Mouse (Mus musculus) liver, postnatal 0 days (tissue): ENCODE data around the gene Leo1. TPM values are rescaled to one million over a fixed set of nuclear protein-coding genes. Genes with fewer than 3 reads are reported as not detected.
"Not testable (repeated sequence)": the region's sequence is repeated elsewhere in the genome, so short reads cannot be mapped to it uniquely, and the experiment has no call there.

Experiments
- ATAC-seq: fragments of 200-750 bp; cut with Nextera tagmentation; 2 replicates; pipeline ENCODE4 v1.8.0; 2017; ENCODE audit warnings: mild to moderate bottlenecking, moderate library complexity
- DNase-seq: peaks from one replicate; pipeline ENCODE4 v3.0.0-alpha.2; 2016
- H3K27ac ChIP-seq: fragments of 300-500 bp; sonication (generic); 2 replicates; pipeline ENCODE4 v1.5.1; 2014; ENCODE audit warnings: antibody characterized with exemption, moderate library complexity, mild to moderate bottlenecking, low read depth
- H3K27me3 ChIP-seq: fragments of 300-500 bp; sonication (generic); 2 replicates; pipeline ENCODE4 v1.6.1; 2014; ENCODE audit warnings: low read length, control low read depth, mixed read lengths; ENCODE audit not compliant: insufficient read depth
- H3K36me3 ChIP-seq: fragments of 300-500 bp; sonication (generic); replicated peaks from 2 replicates; pipeline ENCODE4 v1.6.1; 2014; ENCODE audit warnings: mild to moderate bottlenecking, control low read depth, low read length, moderate library complexity, mixed read lengths; ENCODE audit not compliant: insufficient read depth
- H3K4me1 ChIP-seq: fragments of 300-500 bp; sonication (generic); 2 replicates; pipeline ENCODE4 v1.6.1; 2014; ENCODE audit warnings: antibody characterized with exemption, mild to moderate bottlenecking, control low read depth; ENCODE audit not compliant: insufficient read depth
- H3K4me2 ChIP-seq: fragments of 300-500 bp; sonication (generic); 2 replicates; pipeline ENCODE4 v1.6.1; 2014; ENCODE audit warnings: low read depth, mild to moderate bottlenecking, low read length, moderate library complexity, mixed read lengths
- H3K4me3 ChIP-seq: fragments of 300-500 bp; sonication (generic); 2 replicates; pipeline ENCODE4 v1.5.1; 2014; ENCODE audit warnings: low read depth, low read length
- H3K9ac ChIP-seq: fragments of 300-500 bp; sonication (generic); replicated peaks from 2 replicates; pipeline ENCODE4 v1.6.1; 2014; ENCODE audit warnings: mild to moderate bottlenecking, moderate library complexity
- H3K9me3 ChIP-seq: fragments of 300-500 bp; sonication (generic); 2 replicates; pipeline ENCODE4 v1.6.1; 2016; ENCODE audit warnings: mild to moderate bottlenecking, control low read depth, low read length, mixed read lengths
- CTCF ChIP-seq: sonication (generic); IDR thresholded peaks from 2 replicates; pipeline ENCODE4 v1.5.1; 2016; ENCODE audit warnings: antibody characterized with exemption, low read depth
- EP300 ChIP-seq: IDR thresholded peaks from 2 replicates; pipeline ENCODE4 v1.6.1; 2016; ENCODE audit warnings: antibody characterized with exemption, low read depth, mild to moderate bottlenecking
- WGBS: fragments of 180-500 bp; shearing (Covaris S2); extraction: QIAGEN DNeasy Blood & Tissue Kit; methylation state at CpG from one replicate; pipeline ENCODE4 v1.1.7; 2014; ENCODE audit not compliant: insufficient replicate concordance; 5-methylcytosine and 5-hydroxymethylcytosine counted together
- polyA plus RNA-seq: library from polyadenylated mRNA; unstranded; fragments of >200 nt; fragmentation: Nextera tagmentation; extraction: Ambion mirVana; gene quantifications from 2 replicates; pipeline ENCODE4 v1.2.1, GENCODE M21; 2015

Gene Leo1
- polyA plus RNA-seq, 1 experiment from 2014 or later: 11.3 TPM

DNA sequence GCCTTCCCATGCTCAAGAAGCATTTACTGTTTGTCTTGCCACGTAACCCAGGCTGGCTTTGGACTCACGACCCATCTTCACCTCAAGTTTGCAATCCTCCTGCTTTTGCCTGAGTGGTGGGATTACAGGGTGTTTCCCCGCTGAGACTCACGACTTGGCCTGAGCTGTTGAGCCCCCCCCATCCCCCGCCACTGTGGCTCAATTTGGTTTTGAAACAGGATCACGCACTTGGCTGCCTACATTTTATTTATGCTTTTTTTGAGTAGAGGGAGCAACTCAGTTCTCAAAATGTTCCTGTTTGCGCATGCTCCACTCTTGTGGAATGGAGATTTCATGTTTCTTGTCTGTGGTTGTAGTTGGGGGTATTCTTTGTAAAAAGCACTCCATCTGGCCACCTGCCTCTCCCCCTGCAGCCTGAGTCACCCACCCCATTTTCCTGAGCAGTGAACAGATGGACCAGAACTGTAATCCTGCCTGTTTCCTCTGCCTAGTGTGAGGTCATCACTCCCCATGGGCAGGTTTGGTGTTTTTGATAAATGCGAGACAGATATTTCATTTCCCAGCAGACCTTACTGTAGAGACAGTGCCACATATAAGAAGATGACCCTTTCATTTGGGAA lies 37.9 kb downstream of the Leo1 start:
- WGBS: 70% methylated on average over 8 of the region's 8 CpGs
- Histone ChIP-seq H3K9ac (no peak overlapping the region), H3K27ac (no peak overlapping the region), H3K36me3 (no peaks in the 10 kb centered on the region; the same call in 1 of the 2 replicates), H3K4me1 (no peaks in the 10 kb centered on the region), H3K27me3 (no peaks in the 10 kb centered on the region), H3K4me2 (no peak overlapping the region), H3K9me3 (no peaks in the 10 kb centered on the region), H3K4me3 (no peak overlapping the region)
- no peak for DNase-seq
- TF ChIP-seq CTCF (no peak), EP300 (no peak)
- no peak for ATAC-seq

DNA sequence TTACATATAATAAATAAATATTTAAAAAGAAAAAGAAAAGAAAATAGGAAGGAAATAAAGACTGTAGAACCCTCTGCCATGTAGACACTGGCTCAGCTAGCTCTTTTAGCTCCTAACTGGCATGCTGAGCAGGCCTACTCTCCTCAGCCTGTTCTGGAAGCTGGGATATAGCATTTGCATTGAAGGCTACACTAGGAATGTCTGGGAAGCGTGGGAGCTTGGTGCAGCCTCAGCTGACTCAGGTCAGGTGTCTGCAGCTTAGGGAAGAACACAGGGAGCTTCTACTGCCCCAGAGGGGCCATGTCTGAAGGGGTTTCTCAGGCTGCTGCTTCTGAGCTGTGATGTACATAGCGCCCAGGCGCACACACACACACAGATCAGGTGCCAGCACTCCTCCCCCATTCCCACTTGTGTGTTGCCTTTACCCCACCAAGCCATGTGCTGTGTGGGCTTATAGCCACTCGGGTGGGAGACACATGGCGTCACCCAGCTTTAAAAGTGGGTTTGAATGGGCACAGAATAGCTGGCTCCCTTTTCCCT lies 39.3 kb downstream of the Leo1 start:
- Histone ChIP-seq H3K9me3 (no peaks in the 10 kb centered on the region), H3K27ac (no peak overlapping the region), H3K36me3 (no peaks in the 10 kb centered on the region), H3K4me1 (no peaks in the 10 kb centered on the region), H3K4me2 (no peak overlapping the region), H3K27me3 (no peaks in the 10 kb centered on the region), H3K4me3 (no peak overlapping the region), H3K9ac (no peak overlapping the region)
- no peak for TF ChIP-seq CTCF
- no peak for TF ChIP-seq EP300
- ATAC-seq: no peak
- 90% methylated on average over 5 of the region's 5 CpGs for WGBS
- DNase-seq: no peak

DNA sequence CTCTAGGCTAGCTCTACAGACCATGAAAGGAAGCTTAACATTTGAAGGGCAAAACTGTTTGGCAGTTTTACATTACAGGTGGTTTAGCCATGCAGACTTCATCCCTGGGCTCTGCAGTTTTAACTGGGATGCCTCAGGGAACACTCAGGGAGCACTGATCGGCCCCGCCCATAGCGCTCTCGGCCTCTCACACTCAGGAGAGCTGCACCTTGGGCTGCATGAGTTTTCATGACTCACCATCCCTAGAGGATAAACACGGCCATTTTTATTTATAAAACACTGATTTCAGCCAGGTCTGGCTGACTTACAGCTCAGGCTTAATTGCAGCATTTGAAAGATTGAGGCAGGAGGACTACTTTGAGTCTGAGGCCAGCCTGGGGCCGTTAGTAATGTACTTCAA lies 43.9 kb downstream of the Leo1 start:
- Histone ChIP-seq H3K36me3 (no peaks in the 10 kb centered on the region), H3K9me3 (no peaks in the 10 kb centered on the region), H3K27ac (no peak overlapping the region), H3K27me3 (no peaks in the 10 kb centered on the region), H3K4me2 (no peak overlapping the region), H3K9ac (no peak overlapping the region), H3K4me1 (no peaks in the 10 kb centered on the region), H3K4me3 (no peak overlapping the region)
- TF ChIP-seq EP300 (no peak), CTCF (no peak)
- DNase-seq (no peak), ATAC-seq (no peak)
- 86% methylated on average over 6 of the region's 6 CpGs for WGBS

DNA sequence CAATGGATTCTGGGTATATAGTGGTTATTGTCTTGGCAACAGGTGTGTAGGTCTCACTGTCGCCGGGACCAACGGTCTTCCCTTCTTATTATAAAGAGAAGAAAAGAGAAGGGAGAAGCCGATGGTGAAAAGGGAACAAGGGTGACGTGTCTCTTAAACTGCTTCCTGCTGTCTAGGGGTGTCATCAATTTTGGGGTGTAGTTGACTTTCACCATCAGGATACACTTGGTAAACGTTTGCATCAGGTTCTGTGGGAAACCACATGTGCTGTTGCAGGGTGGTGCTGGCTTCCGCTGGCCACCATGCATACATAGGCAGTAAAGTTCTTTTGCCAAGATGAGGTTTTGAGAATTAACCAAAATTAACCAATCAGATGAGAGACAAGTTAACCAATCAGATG lies 46.9 kb downstream of the Leo1 start:
- not testable (repeated sequence) for H3K9me3 ChIP-seq, DNase-seq, H3K27me3 ChIP-seq, H3K4me3 ChIP-seq, H3K27ac ChIP-seq, H3K9ac ChIP-seq, H3K4me2 ChIP-seq, H3K36me3 ChIP-seq, H3K4me1 ChIP-seq, ATAC-seq
- WGBS: 74% methylated on average over 7 of the region's 7 CpGs

DNA sequence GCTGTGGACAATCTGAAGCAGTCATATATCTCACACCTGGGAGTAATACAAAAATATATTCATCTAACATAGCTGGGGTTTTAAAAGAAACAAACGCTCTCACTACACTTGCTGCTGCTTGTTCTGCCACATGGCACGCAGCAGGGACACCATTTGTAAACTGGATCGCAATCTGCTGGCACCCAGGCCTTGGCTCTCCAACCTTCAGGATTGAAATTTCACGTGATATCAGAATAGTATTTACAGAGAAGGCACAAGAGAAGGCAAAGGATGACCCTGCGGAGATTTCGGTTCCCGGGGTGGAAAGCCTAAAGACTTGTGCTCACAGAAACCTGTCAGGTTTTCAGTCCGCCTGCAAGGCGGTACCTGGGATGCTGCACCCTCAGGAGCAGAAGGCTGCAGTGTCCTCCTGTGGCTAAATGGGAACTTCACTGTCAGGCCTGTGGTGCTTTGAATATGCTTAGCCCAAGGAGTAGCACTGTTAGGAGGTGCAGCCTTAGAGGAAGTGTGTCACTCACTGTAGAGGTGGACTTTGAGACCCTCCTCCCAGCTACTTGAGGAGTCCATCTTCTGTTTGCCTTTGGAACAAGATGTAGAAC lies 53.2 kb downstream of the Leo1 start:
- Histone ChIP-seq H3K4me2 (no peak overlapping the region), H3K27me3 (no peaks in the 10 kb centered on the region), H3K4me3 (no peak overlapping the region), H3K36me3 (0 out of 2 replicates have a peak, but pooled peaks cover 3% of the 10 kb centered on the region), H3K27ac (no peak overlapping the region), H3K9me3 (no peaks in the 10 kb centered on the region), H3K9ac (no peak overlapping the region), H3K4me1 (no peaks in the 10 kb centered on the region)
- DNase-seq (no peak), ATAC-seq (no peak)
- TF ChIP-seq CTCF: no peak
- no peak for TF ChIP-seq EP300
- WGBS: 74% methylated on average over 9 of the region's 9 CpGs

DNA sequence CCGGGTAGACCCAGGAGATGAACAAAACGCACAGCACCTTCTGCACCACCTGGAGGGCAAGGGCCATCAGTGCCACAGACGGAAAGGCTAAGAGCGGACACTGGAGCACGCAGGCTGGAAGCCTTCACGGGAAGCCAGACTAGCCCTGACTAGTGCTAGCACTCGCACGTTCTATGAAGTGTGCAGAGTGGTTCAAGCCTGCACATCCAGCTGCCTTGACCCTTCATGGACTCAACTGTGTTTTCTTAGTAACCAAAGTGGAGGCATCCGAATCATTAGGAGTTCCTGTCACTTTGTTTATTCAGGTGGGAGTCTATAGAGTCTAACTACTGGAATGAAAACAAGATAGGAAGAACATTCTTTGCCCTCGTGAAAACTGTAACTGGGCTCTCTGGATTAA lies 54.6 kb downstream of the Leo1 start:
- no peak overlapping the region for H3K9ac ChIP-seq
- WGBS: 75% methylated on average over 10 of the region's 10 CpGs
- H3K27ac ChIP-seq: no peak overlapping the region
- ATAC-seq: no peak
- no peaks in the 10 kb centered on the region for H3K4me1 ChIP-seq
- H3K4me3 ChIP-seq: no peak overlapping the region
- no peaks in the 10 kb centered on the region for H3K9me3 ChIP-seq
- H3K4me2 ChIP-seq: no peak overlapping the region
- no peaks in the 10 kb centered on the region for H3K27me3 ChIP-seq
- TF ChIP-seq CTCF: no peak
- H3K36me3 ChIP-seq: peaks cover 7% of the 10 kb centered on the region; the same call in 1 of the 2 replicates
- DNase-seq: no peak
